Mouse (Mus musculus): ENCODE data around the gene Tubb2b.

DNA sequence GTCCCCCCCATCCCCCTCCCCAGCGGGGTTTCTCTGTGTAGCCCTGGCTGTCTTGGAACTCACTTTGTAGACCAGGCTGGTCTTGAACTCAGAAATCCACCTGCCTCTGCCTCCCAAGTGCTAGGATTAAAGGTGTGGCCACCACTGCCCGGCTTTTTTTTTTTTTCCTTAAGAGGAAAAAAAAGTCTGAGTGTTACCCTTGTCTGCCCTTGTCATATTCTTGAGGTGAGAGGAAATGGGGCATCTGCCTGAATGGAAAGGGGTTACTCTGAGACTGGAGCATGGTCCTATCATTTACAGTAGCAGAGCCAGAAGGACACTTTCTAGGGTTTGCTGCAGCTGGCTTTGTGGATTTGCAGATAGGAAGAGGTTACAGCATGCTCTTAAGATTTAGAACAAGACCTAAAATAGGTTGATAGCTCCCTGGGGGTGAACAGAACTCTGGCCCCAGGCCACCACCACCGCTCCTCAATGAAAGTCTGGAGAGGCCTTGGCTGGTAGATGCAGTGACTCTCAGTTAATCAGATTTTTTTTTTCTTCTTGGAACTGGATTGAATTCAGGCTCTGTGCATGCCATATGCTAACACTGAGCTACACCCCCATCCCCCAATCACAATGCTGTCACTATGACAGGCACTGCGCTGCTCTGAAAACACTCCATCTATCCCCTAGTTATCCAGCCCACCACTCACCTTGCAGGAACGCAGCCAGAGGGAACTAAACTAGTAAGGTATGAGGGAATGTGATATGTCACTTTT lies 23.2 kb upstream of the Tubb2b start:
- no peak for TF ChIP-seq CTCF (IDR thresholded peaks at IDR 0.05; ENCODE audit: low read depth, low read length)
- TF ChIP-seq POLR2A (IDR thresholded peaks at IDR 0.05; ENCODE audit: extremely low read depth, insufficient read depth, low read length): no peak

Data from liver, adult 2 months (tissue).